Mouse (Mus musculus): Measurements from ENCODE around the gene Slco2a1. TPM values are rescaled to one million over a fixed set of nuclear protein-coding genes. Genes with fewer than 3 reads are reported as not detected.

Gene Slco2a1
- polyA plus RNA-seq, 1 experiment from 2014 or later, result 0.17 TPM

GRCm38 (mm10) chr9:103109911-103110310 lies 121.4 kb downstream of the Slco2a1 start:
- DNase-seq (ENCODE audit: low spot score), result no peak
- peaks cover 54% of the 10 kb centered on the region for H3K27me3 ChIP-seq (ENCODE audit: low read depth, poor library complexity, severe bottlenecking)

DNA sequence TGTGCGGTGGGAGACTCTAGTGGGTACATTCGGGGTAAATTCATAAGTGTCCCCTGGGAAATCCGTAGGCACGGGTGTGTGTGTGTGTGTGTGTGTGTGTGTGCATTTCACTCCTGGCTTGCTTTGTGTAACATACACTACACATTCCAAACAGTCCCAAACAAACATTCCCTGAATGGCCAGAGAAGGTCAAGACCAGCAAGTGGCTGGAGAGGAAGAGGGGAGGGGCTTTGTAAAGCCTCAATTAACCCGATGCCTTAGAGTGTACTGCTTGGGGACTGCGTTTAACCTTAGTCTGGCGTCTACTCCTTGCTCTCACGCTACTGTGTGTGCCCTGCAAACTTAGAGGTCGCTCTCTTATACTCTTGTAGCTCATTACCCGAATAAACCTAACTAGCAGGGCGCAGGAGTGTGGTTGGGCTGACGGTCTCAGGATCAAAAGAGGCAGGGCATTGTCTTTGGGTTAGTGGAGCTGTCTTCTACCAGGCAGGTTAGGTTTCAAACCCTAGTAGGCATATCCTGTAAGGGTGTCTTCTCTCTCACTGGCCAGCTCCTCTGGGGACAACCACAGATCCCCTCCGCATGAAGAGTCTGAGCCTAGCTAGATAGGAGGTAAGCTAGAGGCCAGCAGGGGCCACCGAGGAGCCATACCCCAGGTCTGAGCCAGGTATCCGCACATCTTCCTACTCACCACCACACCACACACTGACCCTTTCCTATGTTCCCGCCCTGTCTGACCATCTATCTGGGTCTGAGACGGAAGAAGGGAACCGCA lies 122.4 kb downstream of the Slco2a1 start:
- H3K27ac ChIP-seq (replicated peaks), result peak overlapping the region; percentile 90

More at GRCm38 (mm10) chr9:103109911-103110310, 121.4 kb downstream of the Slco2a1 start:
- no peak overlapping the region for H3K27ac ChIP-seq (replicated peaks)
- no peaks in the 10 kb centered on the region for H3K9me3 ChIP-seq (replicated peaks)
- H3K4me3 ChIP-seq, result peak overlapping the region; percentile 8; the same call in 1 of the 2 replicates
- 75% methylated on average over 2 of the region's 2 CpGs for WGBS
- peaks cover 55% of the 10 kb centered on the region for H3K4me1 ChIP-seq
- H3K36me3 ChIP-seq, result no peaks in the 10 kb centered on the region

GRCm38 (mm10) chr9:103111621-103112470 lies 123.3 kb downstream of the Slco2a1 start, which contains the start of gene Rab6b:
Rab6b (plus strand) TSS chr9:103111787.
- Histone ChIP-seq H3K4me3 (peak within 1 kb of the TSS; percentile 67), H3K4me1 (peaks cover 62% of the 10 kb centered on the region), H3K36me3 (peaks cover 5% of the 10 kb centered on the region; the same call in 1 of the 2 replicates), H3K9me3 (replicated peaks) (no peaks in the 10 kb centered on the region), H3K27me3 (ENCODE audit: low read depth, poor library complexity, severe bottlenecking) (peaks cover 59% of the 10 kb centered on the region), H3K27ac (replicated peaks) (peak within 1 kb of the TSS; percentile 90)
- peak; percentile 72 for DNase-seq (ENCODE audit: low spot score)
- WGBS, result 1% methylated on average over 71 of the region's 81 CpGs

More for the DNA sequence above, 122.4 kb downstream of the Slco2a1 start:
- Histone ChIP-seq H3K4me3 (peak overlapping the region; percentile 67), H3K36me3 (0 out of 2 replicates have a peak, but pooled peaks cover under 1% of the 10 kb centered on the region), H3K27me3 (ENCODE audit: low read depth, poor library complexity, severe bottlenecking) (peaks cover 59% of the 10 kb centered on the region), H3K9me3 (replicated peaks) (no peaks in the 10 kb centered on the region), H3K4me1 (peaks cover 60% of the 10 kb centered on the region)
- WGBS, result 18% methylated on average over 18 of the region's 18 CpGs
- no peak for DNase-seq (ENCODE audit: low spot score)

- DNase-seq (ENCODE audit: low spot score), result peak; percentile 39
- Histone ChIP-seq H3K4me1 (peaks cover 70% of the 10 kb centered on the region), H3K27me3 (ENCODE audit: low read depth, poor library complexity, severe bottlenecking) (peaks cover 59% of the 10 kb centered on the region), H3K27ac (replicated peaks) (peak overlapping the region; percentile 90), H3K36me3 (peaks cover 5% of the 10 kb centered on the region; the same call in 1 of the 2 replicates), H3K4me3 (peak overlapping the region; percentile 67), H3K9me3 (replicated peaks) (no peaks in the 10 kb centered on the region)
- 1% methylated on average over 35 of the region's 35 CpGs for WGBS
Observed at GRCm38 (mm10) chr9:103112471-103113271, 124.2 kb downstream of the Slco2a1 start.

DNA sequence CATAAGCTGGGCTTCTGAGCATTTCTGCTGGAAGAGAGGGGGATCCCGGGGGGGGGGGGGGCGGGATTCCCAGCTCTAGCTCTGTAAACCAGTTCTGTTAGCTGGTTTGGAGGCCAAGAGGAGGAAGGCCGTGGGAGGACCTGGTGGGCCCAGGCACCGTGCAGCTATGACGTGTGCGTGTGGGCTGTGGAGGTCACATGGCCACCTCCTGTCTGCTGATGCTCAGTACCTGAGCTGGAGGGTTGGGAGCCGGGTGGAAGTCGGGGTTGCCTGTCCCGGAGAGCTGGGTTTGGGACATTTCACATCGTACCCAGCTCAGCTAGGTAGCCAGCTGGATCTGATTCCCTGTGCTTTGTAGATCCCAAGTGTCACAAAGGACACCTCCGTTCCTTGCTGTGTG lies 124.8 kb downstream of the Slco2a1 start:
- Histone ChIP-seq H3K27ac (replicated peaks) (peak overlapping the region; percentile 90; the same call in 1 of the 2 replicates), H3K36me3 (peaks cover 5% of the 10 kb centered on the region; the same call in 1 of the 2 replicates), H3K4me1 (peaks cover 77% of the 10 kb centered on the region), H3K27me3 (ENCODE audit: low read depth, poor library complexity, severe bottlenecking) (peaks cover 59% of the 10 kb centered on the region), H3K4me3 (peak overlapping the region; percentile 67), H3K9me3 (replicated peaks) (no peaks in the 10 kb centered on the region)
- 40% methylated on average over 10 of the region's 11 CpGs for WGBS
- DNase-seq (ENCODE audit: low spot score), result no peak

- H3K27ac ChIP-seq (replicated peaks), result no peak overlapping the region
- no peaks in the 10 kb centered on the region for H3K9me3 ChIP-seq (replicated peaks)
- H3K36me3 ChIP-seq, result peaks cover 5% of the 10 kb centered on the region; the same call in 1 of the 2 replicates
- H3K4me1 ChIP-seq, result peaks cover 83% of the 10 kb centered on the region
- H3K27me3 ChIP-seq (ENCODE audit: low read depth, poor library complexity, severe bottlenecking), result peaks cover 56% of the 10 kb centered on the region
- 0 out of 2 replicates have a peak overlapping the region, but pooled peaks have one; percentile 67 for H3K4me3 ChIP-seq
- WGBS, result 79% methylated on average over 8 of the region's 8 CpGs
- DNase-seq (ENCODE audit: low spot score), result no peak
Observed at GRCm38 (mm10) chr9:103114326-103114725, 125.8 kb downstream of the Slco2a1 start.

GRCm38 (mm10) chr9:103114901-103115300 lies 126.4 kb downstream of the Slco2a1 start:
- Histone ChIP-seq H3K4me3 (no peak overlapping the region), H3K9me3 (replicated peaks) (no peaks in the 10 kb centered on the region), H3K36me3 (peaks cover 5% of the 10 kb centered on the region; the same call in 1 of the 2 replicates), H3K27me3 (ENCODE audit: low read depth, poor library complexity, severe bottlenecking) (peaks cover 50% of the 10 kb centered on the region), H3K27ac (replicated peaks) (no peak overlapping the region; the same call in 1 of the 2 replicates), H3K4me1 (peaks cover 83% of the 10 kb centered on the region)
- DNase-seq (ENCODE audit: low spot score), result no peak
- WGBS, result 92% methylated on average over 13 of the region's 13 CpGs

DNA sequence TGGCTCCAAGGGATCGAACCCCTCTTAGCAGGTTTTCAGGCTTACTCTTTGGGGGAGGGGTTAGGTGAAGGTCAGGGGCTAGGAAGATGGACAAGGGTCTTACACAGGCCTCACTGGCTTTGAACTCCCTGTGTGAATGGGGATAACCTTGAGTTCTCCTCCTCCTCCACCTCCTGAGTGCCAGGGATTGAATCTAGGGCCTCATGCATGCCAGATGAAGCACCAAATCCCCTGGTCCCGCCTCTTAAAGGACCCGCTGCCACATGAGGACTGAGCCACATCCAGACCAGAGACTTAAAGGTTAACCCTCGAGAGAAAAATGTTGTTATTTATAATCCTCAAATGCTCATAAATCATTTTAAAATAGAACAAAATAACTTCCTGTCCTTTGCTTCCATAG lies 128.4 kb downstream of the Slco2a1 start:
- Histone ChIP-seq H3K36me3 (peaks cover 5% of the 10 kb centered on the region; the same call in 1 of the 2 replicates), H3K27me3 (ENCODE audit: low read depth, poor library complexity, severe bottlenecking) (peaks cover 34% of the 10 kb centered on the region), H3K9me3 (replicated peaks) (no peaks in the 10 kb centered on the region), H3K4me1 (peaks cover 78% of the 10 kb centered on the region), H3K4me3 (no peak overlapping the region), H3K27ac (replicated peaks) (peak overlapping the region; percentile 80)
- WGBS, result 79% methylated on average over 4 of the region's 4 CpGs
- no peak for DNase-seq (ENCODE audit: low spot score)

DNA sequence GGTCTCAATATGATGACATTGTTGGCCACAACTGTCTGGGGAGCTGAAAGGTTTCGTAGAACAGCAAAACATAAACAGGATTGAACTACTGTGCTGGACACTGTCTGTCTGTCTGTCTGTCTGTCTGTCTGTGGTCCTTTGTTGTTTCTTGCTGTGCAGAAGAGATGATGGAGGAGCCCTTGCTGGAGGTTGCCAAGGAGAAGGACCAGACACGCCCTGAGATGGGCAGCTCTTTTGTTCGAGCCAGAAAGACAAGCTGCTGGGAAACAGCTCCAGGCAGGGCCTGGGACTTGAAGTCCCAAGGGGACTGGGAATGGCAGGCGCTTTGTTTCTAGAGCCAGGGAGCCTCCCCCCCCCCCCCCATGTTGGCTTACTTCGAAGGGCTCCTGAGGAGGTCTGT lies 129.0 kb downstream of the Slco2a1 start:
- no peak overlapping the region for H3K4me3 ChIP-seq
- peaks cover 75% of the 10 kb centered on the region for H3K4me1 ChIP-seq
- H3K27me3 ChIP-seq (ENCODE audit: low read depth, poor library complexity, severe bottlenecking), result peaks cover 29% of the 10 kb centered on the region
- no peaks in the 10 kb centered on the region for H3K9me3 ChIP-seq (replicated peaks)
- 59% methylated on average over 5 of the region's 5 CpGs for WGBS
- DNase-seq (ENCODE audit: low spot score), result peak; percentile 55
- H3K27ac ChIP-seq (replicated peaks), result peak overlapping the region; percentile 80
- peaks cover 5% of the 10 kb centered on the region; the same call in 1 of the 2 replicates for H3K36me3 ChIP-seq

GRCm38 (mm10) chr9:103117951-103118350 lies 129.4 kb downstream of the Slco2a1 start:
- H3K9me3 ChIP-seq (replicated peaks), result no peaks in the 10 kb centered on the region
- H3K4me3 ChIP-seq, result no peak overlapping the region
- peaks cover 70% of the 10 kb centered on the region for H3K4me1 ChIP-seq
- no peak for DNase-seq (ENCODE audit: low spot score)
- H3K27ac ChIP-seq (replicated peaks), result peak overlapping the region; percentile 80; the same call in 1 of the 2 replicates
- H3K36me3 ChIP-seq, result peaks cover 5% of the 10 kb centered on the region; the same call in 1 of the 2 replicates
- WGBS, result 89% methylated on average over 8 of the region's 8 CpGs
- H3K27me3 ChIP-seq (ENCODE audit: low read depth, poor library complexity, severe bottlenecking), result peaks cover 24% of the 10 kb centered on the region

DNA sequence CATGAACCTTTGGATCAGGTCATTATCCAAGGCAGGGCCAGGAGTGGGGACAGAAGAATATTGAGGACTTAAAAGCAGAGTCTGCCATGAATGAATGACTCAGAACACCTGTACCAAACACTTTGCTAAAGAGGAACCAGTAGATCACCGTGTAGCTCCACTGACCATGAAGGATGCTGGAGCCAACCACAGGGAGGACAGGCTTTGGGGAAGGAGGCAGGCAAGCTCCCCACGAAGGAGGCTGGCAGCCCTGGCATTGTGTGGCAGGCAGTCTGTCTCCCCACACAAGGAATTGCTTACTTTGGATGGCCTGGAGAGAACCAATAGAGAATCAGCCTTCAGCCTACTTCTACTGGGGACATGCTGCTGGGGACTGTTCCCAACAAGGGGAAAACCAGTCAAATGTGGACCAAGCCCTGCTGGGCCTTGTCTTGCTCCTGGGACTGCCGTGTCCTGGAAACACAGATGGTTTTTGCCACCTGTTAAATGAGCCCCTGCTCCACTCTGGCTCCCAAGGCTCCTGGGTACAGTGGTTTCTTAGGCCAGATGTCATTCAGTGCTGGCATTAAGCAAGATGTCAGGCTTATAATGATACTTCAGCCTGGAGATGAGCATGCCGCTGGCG lies 130.3 kb downstream of the Slco2a1 start:
- peaks cover 62% of the 10 kb centered on the region for H3K4me1 ChIP-seq
- H3K9me3 ChIP-seq (replicated peaks), result no peaks in the 10 kb centered on the region
- 93% methylated on average over 5 of the region's 5 CpGs for WGBS
- peak overlapping the region; percentile 80 for H3K27ac ChIP-seq (replicated peaks)
- no peak for DNase-seq (ENCODE audit: low spot score)
- peaks cover 7% of the 10 kb centered on the region; the same call in 1 of the 2 replicates for H3K36me3 ChIP-seq
- no peak overlapping the region for H3K4me3 ChIP-seq
- H3K27me3 ChIP-seq (ENCODE audit: low read depth, poor library complexity, severe bottlenecking), result peaks cover 16% of the 10 kb centered on the region
